Mouse (Mus musculus): ENCODE measurements around the gene Fat3. TPM values are rescaled to one million over a fixed set of nuclear protein-coding genes. Genes with fewer than 3 reads are reported as not detected.

Fat3 gene
- polyA plus RNA-seq, 1 experiment, result 0.12 TPM

DNA sequence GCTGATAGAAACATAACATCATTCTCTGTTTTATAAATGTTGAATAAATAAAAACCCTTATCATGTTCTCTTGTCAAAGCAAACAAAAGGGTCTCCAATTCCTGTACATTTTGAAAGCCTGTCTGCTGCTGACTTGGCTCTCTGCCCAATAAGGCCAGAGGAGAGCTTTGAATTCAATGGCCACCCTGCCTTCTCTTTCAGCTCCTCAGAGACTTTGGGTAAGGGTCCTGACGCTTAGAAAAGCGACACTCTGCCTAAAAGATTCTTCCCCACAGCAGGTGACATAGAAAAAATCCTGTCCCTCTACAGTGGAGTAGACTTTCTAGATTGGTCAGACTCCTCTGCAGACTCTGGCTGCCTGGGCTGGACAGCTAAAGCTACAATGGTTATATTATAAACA is 421.8 kb downstream of the Fat3 start:
- Histone ChIP-seq H3K4me1 (ENCODE audit: control insufficient read depth, insufficient read depth, low read length) (peaks cover 8% of the 10 kb centered on the region), H3K4me3 (ENCODE audit: insufficient read depth, low read length) (no peak overlapping the region), H3K27ac (ENCODE audit: insufficient read depth, low read depth, low read length) (no peak overlapping the region)
- TF ChIP-seq CTCF (IDR thresholded peaks at IDR 0.05; ENCODE audit: low read depth, low read length) (no peak), POLR2A (IDR thresholded peaks at IDR 0.05; ENCODE audit: borderline replicate concordance, low read depth, low read length) (no peak)

DNA sequence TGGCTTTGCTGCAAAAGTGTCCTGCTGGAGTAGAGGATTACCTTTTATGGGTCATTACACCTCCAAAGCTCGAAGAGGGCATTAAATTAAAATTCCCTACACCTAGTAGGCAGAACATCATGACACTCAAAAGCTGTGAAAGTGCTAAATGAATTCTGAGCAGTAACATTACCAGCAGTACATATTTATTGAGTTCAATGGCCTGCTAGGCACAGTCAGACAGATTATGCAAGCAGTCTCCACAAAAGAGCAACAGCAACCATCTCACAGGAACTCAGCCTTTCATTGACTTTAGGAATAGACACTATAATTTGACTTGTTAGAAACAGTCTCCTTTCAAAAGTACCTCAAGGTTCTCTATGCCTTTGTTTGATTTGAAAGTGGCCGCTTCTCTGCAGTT is 426.4 kb downstream of the Fat3 start:
- peaks cover 8% of the 10 kb centered on the region for H3K4me1 ChIP-seq (ENCODE audit: control insufficient read depth, insufficient read depth, low read length)
- TF ChIP-seq CTCF (IDR thresholded peaks at IDR 0.05; ENCODE audit: low read depth, low read length) (no peak), POLR2A (IDR thresholded peaks at IDR 0.05; ENCODE audit: borderline replicate concordance, low read depth, low read length) (no peak)
- H3K4me3 ChIP-seq (ENCODE audit: insufficient read depth, low read length), result no peak overlapping the region
- no peak overlapping the region for H3K27ac ChIP-seq (ENCODE audit: insufficient read depth, low read depth, low read length)

DNA sequence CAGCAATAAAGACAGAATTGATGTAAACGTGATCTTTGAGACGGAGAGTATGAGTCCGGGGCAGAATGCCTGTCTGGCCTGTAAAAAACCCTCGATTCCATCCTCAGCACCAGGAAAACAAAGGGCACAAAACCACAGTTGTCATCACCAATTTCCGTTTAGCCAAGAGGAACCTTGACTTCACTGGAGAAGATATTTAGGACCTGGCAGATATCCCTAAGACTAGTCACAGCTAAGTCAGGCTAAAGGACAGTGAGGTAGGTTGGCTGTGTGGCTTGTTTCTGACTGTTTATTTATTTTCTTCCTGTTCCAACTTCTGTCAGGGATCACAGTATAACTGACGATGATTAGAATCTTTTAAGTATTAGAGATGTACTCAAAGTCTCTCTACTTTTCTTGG is 427.0 kb downstream of the Fat3 start:
- peaks cover 7% of the 10 kb centered on the region; the same call in 1 of the 2 replicates for H3K4me1 ChIP-seq (ENCODE audit: control insufficient read depth, insufficient read depth, low read length)
- TF ChIP-seq POLR2A (IDR thresholded peaks at IDR 0.05; ENCODE audit: borderline replicate concordance, low read depth, low read length), result no peak
- no peak for TF ChIP-seq CTCF (IDR thresholded peaks at IDR 0.05; ENCODE audit: low read depth, low read length)
- no peak overlapping the region for H3K4me3 ChIP-seq (ENCODE audit: insufficient read depth, low read length)
- H3K27ac ChIP-seq (ENCODE audit: insufficient read depth, low read depth, low read length), result no peak overlapping the region

DNA sequence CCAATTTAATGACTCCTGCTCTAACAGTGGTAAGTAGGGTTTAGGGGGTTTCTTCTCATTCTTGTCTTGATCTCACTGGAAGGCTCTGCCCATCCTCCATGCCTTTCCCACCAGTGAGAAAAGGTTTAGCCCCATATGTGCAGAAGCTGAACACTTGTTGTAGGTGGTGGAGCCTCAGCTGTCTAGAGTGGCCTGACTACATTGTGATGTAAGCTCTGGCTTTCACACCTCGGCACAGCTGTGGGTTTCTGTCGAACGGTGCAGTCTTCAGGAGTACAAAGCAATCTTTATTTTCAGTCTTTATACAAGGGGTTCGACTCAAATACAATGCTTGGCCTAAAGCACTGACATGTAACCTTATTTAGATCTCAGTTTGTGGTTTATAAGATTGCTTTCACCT is 437.6 kb downstream of the Fat3 start:
- H3K4me1 ChIP-seq (ENCODE audit: control insufficient read depth, insufficient read depth, low read length), result no peaks in the 10 kb centered on the region; the same call in 1 of the 2 replicates
- TF ChIP-seq CTCF (IDR thresholded peaks at IDR 0.05; ENCODE audit: low read depth, low read length) (no peak), POLR2A (IDR thresholded peaks at IDR 0.05; ENCODE audit: borderline replicate concordance, low read depth, low read length) (no peak)
- no peak overlapping the region for H3K4me3 ChIP-seq (ENCODE audit: insufficient read depth, low read length)
- no peak overlapping the region for H3K27ac ChIP-seq (ENCODE audit: insufficient read depth, low read depth, low read length)

DNA sequence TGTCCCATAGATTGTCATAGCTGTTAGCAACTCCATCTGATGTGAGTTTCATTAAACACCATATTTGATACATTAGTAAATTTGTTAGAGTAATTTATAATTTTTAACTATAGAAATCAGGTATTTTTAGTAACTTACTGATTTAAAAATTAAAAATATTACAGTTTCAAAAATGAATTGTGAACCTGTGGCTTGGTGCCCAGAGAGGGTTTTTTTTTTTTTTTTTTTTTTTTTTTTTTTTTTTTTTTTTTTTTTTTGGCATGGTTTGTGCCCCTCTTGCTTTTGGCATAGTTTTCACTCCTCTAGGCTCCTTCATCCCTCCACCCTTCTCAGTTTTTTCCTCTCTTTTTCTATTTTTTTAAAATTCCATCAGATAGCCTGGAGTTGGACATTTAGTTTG is 438.6 kb downstream of the Fat3 start:
- Histone ChIP-seq H3K27ac (ENCODE audit: insufficient read depth, low read depth, low read length) (no peak overlapping the region), H3K4me3 (ENCODE audit: insufficient read depth, low read length) (no peak overlapping the region), H3K4me1 (ENCODE audit: control insufficient read depth, insufficient read depth, low read length) (no peaks in the 10 kb centered on the region; the same call in 1 of the 2 replicates)
- TF ChIP-seq POLR2A (IDR thresholded peaks at IDR 0.05; ENCODE audit: borderline replicate concordance, low read depth, low read length), result no peak
- TF ChIP-seq CTCF (IDR thresholded peaks at IDR 0.05; ENCODE audit: low read depth, low read length), result no peak

DNA sequence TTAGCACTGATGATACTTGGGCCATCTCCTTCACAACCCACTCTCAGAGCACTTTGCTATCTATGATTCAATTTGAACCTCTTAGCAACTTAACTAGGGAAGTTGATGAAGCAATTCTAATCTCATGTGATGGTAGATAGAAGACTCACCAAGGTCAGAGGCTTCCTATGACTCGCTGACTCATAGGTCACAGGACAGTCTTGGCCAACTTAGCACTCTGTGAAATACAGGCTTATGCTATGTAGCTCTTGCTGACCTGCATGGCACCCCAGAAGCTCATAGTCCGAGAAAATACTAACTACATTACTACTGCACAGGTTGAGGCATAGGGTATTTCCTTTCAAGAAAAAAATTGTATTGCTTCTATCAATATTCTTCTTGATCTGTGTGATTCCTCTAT is 454.4 kb downstream of the Fat3 start:
- Histone ChIP-seq H3K27ac (ENCODE audit: insufficient read depth, low read depth, low read length) (peak overlapping the region; percentile 99), H3K4me3 (ENCODE audit: insufficient read depth, low read length) (no peak overlapping the region), H3K4me1 (ENCODE audit: control insufficient read depth, insufficient read depth, low read length) (peaks cover 31% of the 10 kb centered on the region)
- TF ChIP-seq POLR2A (IDR thresholded peaks at IDR 0.05; ENCODE audit: borderline replicate concordance, low read depth, low read length), result no peak
- TF ChIP-seq CTCF (IDR thresholded peaks at IDR 0.05; ENCODE audit: low read depth, low read length), result no peak

DNA sequence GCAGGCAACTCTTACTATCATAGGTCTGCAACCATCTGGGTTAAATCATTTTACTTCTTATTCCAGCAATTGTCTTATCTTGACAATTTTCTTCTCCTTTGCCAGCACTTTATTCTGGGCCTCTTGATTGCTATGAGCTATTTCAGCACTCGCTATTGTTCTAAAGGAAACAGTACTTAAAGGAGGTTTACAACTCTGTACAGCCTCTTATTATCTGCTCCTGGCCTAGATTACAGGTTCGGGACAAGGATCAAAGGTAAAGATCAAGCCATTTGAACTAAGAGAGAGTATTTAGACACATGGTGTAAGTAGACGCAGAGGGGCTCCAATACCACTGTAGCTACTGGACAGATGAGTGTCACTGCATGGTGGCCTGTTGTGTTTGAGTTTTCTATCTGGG is 463.7 kb downstream of the Fat3 start:
- no peak for TF ChIP-seq CTCF (IDR thresholded peaks at IDR 0.05; ENCODE audit: low read depth, low read length)
- TF ChIP-seq POLR2A (IDR thresholded peaks at IDR 0.05; ENCODE audit: borderline replicate concordance, low read depth, low read length), result no peak
- Histone ChIP-seq H3K4me3 (ENCODE audit: insufficient read depth, low read length) (no peak overlapping the region), H3K27ac (ENCODE audit: insufficient read depth, low read depth, low read length) (no peak overlapping the region), H3K4me1 (ENCODE audit: control insufficient read depth, insufficient read depth, low read length) (peaks cover 37% of the 10 kb centered on the region)

DNA sequence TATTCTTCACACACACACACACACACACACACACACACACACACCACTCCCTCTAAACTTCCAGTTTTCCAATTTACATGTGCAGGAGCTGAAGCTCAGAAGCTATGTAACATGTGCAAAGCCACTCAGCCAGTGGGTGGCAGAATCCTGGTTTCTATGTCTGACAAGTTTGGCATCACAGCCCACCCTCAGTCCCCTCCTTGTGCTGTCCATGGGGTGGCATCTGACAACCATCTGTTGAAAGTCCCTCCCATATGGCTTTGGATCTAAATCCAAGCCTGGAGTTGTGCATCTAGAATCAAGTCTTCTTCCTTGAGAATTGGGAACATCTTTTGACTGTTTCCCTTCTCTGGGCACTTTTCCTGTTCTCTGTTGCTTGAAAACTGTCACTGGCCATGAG is 464.7 kb downstream of the Fat3 start:
- H3K27ac ChIP-seq (ENCODE audit: insufficient read depth, low read depth, low read length), result no peak overlapping the region
- H3K4me1 ChIP-seq (ENCODE audit: control insufficient read depth, insufficient read depth, low read length), result peaks cover 37% of the 10 kb centered on the region
- H3K4me3 ChIP-seq (ENCODE audit: insufficient read depth, low read length), result no peak overlapping the region
- TF ChIP-seq CTCF (IDR thresholded peaks at IDR 0.05; ENCODE audit: low read depth, low read length) (no peak), POLR2A (IDR thresholded peaks at IDR 0.05; ENCODE audit: borderline replicate concordance, low read depth, low read length) (no peak)

DNA sequence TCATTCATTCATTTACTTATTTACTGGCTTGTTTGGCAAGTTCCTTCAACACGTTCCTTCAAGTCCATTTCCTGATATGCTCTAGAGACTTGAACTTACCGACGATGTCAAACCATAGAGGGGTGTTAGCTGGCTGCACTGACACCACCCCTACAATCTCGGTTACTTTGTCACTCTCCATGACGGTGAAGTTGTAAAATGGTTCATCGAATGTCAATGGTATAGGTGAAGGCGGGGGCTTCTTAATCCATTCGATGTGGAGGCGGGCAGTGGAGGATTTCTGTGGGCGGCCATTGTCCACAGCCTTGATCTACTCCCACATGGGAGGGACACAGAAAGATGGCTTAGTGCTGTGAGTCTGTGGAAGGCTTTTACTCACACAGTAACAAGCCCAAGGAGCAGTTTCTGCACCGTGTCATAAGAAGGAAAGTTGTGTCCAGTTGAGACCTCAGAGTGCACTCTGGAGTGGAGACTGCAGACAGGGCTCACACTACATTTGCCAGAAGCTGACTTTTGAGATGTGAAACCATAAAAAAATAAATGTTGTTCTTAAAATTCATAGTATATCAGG is 471.3 kb downstream of the Fat3 start:
- Histone ChIP-seq H3K4me3 (ENCODE audit: insufficient read depth, low read length) (no peak overlapping the region), H3K27ac (ENCODE audit: insufficient read depth, low read depth, low read length) (no peak overlapping the region), H3K4me1 (ENCODE audit: control insufficient read depth, insufficient read depth, low read length) (peaks cover 19% of the 10 kb centered on the region)
- TF ChIP-seq POLR2A (IDR thresholded peaks at IDR 0.05; ENCODE audit: borderline replicate concordance, low read depth, low read length) (no peak), CTCF (IDR thresholded peaks at IDR 0.05; ENCODE audit: low read depth, low read length) (no peak)

DNA sequence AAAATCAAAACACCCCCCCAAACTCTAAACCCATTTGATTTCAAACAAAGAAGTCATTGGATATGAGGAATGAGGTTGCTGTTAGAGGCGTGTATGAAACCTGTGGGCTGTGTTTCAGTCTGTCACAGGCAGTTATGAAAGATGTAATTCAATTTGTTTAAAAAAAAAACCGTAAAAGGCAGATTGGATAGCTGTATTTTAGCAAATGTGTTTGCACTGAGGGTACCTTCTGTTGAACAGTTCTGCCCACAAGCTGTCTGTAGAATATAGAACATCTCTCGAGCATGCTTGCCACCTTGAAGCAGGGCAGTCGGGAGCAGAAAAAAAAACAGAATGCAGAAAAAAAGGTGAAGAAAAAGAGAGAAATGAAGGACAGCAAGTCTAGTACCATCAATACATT is 472.0 kb downstream of the Fat3 start:
- no peak overlapping the region for H3K4me3 ChIP-seq (ENCODE audit: insufficient read depth, low read length)
- peaks cover 17% of the 10 kb centered on the region for H3K4me1 ChIP-seq (ENCODE audit: control insufficient read depth, insufficient read depth, low read length)
- no peak overlapping the region for H3K27ac ChIP-seq (ENCODE audit: insufficient read depth, low read depth, low read length)
- TF ChIP-seq CTCF (IDR thresholded peaks at IDR 0.05; ENCODE audit: low read depth, low read length), result no peak
- TF ChIP-seq POLR2A (IDR thresholded peaks at IDR 0.05; ENCODE audit: borderline replicate concordance, low read depth, low read length), result no peak

All from bone marrow macrophage, adult 2 months (primary cell).